Mouse (Mus musculus) liver, adult 2 months (tissue): ENCODE measurements around the gene Cpsf4. TPM values are rescaled to one million over a fixed set of nuclear protein-coding genes. Genes with fewer than 3 reads are reported as not detected.

Source experiments
- DNase-seq: peaks from one replicate; pipeline ENCODE4 v3.0.0-alpha.2; 2011; ENCODE audit warnings: low read depth, low spot score; ENCODE audit errors: extremely low read depth
- H3K27ac ChIP-seq: fragments of 200-500 bp; replicated peaks from 2 replicates; pipeline ENCODE4 v1.5.1; 2012; ENCODE audit warnings: low read depth, mild to moderate bottlenecking, control low read depth, inconsistent platforms, low read length; ENCODE audit not compliant: insufficient read depth
- H3K27me3 ChIP-seq: fragments of 200-500 bp; 2 replicates; pipeline ENCODE4 v1.6.1; 2012; ENCODE audit warnings: mild to moderate bottlenecking, moderate library complexity, low read length, inconsistent platforms; ENCODE audit not compliant: control insufficient read depth, insufficient read depth
- H3K36me3 ChIP-seq: fragments of 200-500 bp; 2 replicates; pipeline ENCODE4 v1.6.1; 2012; ENCODE audit warnings: low read length, inconsistent platforms; ENCODE audit not compliant: control insufficient read depth, insufficient read depth
- H3K4me1 ChIP-seq: fragments of 200-500 bp; 2 replicates; pipeline ENCODE4 v1.6.1; 2011; ENCODE audit warnings: low read length; ENCODE audit not compliant: control insufficient read depth, insufficient read depth
- H3K4me3 ChIP-seq: fragments of 200-500 bp; 2 replicates; pipeline ENCODE4 v1.5.1; 2011; ENCODE audit warnings: low read depth, mild to moderate bottlenecking, control low read depth, low read length, moderate library complexity; ENCODE audit not compliant: insufficient read depth
- H3K79me2 ChIP-seq: fragments of 200-500 bp; 2 replicates; pipeline ENCODE4 v1.6.1; 2012; ENCODE audit warnings: inconsistent platforms, mild to moderate bottlenecking, low read length, moderate library complexity; ENCODE audit not compliant: control insufficient read depth, insufficient read depth
- H3K9ac ChIP-seq: fragments of 200-500 bp; 2 replicates; pipeline ENCODE4 v1.6.1; 2012; ENCODE audit warnings: low read depth, mild to moderate bottlenecking, control low read depth, inconsistent platforms, low read length
- CTCF ChIP-seq: fragments of 200-500 bp; IDR thresholded peaks from 2 replicates; pipeline ENCODE4 v1.5.1; 2011; ENCODE audit warnings: low read depth, low read length, control low read depth
- POLR2A ChIP-seq: fragments of 200-500 bp; IDR thresholded peaks from 2 replicates; pipeline ENCODE4 v1.6.1; 2011; ENCODE audit warnings: low read length, control low read depth; ENCODE audit not compliant: insufficient read depth; ENCODE audit errors: extremely low read depth
- WGBS: fragments of 180-500 bp; shearing (Covaris S2); methylation state at CpG from one replicate; pipeline ENCODE4 v1.1.7; 2018; 5-methylcytosine and 5-hydroxymethylcytosine counted together
- polyA plus RNA-seq: library from polyadenylated mRNA; depleted of rRNA; stranded (reverse); fragments of >200 nt; gene quantifications from 2 replicates; pipeline ENCODE4 v1.2.3, GENCODE M21; 2012
- total RNA-seq: library from RNA; depleted of rRNA; stranded (reverse); fragments of >200 nt; gene quantifications from 2 replicates; pipeline ENCODE4 v1.2.3, GENCODE M21; 2014

Cpsf4 gene
- total and polyA plus RNA-seq, 2 experiments: 16.4 to 20.2 TPM

DNA sequence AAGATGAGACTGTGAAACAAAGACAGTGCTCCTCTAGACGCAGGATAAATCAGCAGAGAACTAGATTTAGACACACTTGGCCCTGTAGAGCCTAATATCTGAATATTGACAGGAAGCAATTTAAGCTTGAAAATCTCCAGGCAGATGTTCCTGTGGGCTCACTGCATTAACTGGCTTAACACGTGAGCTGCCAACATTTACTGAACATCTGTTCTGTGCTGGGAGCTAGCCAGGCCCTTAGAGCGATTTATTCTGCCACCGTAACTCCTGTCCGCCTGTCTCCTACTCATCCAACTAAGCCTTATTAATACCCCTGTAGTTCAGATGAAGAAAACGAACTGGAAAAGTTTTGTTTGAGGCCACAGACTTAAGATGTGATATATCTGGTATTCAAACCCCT lies 28.2 kb upstream of the Cpsf4 start:
- H3K79me2 ChIP-seq: peaks cover 15% of the 10 kb centered on the region; the same call in 1 of the 2 replicates
- H3K9ac ChIP-seq: peak overlapping the region; percentile 81; the same call in 1 of the 2 replicates
- peaks cover 6% of the 10 kb centered on the region for H3K4me1 ChIP-seq
- H3K36me3 ChIP-seq: peaks cover 34% of the 10 kb centered on the region
- TF ChIP-seq CTCF (no peak), POLR2A (no peak)
- H3K27ac ChIP-seq: no peak overlapping the region
- 5% methylated on average over 6 of the region's 6 CpGs for WGBS
- no peak for DNase-seq
- peak overlapping the region; percentile 89 for H3K4me3 ChIP-seq
- H3K27me3 ChIP-seq: no peaks in the 10 kb centered on the region

DNA sequence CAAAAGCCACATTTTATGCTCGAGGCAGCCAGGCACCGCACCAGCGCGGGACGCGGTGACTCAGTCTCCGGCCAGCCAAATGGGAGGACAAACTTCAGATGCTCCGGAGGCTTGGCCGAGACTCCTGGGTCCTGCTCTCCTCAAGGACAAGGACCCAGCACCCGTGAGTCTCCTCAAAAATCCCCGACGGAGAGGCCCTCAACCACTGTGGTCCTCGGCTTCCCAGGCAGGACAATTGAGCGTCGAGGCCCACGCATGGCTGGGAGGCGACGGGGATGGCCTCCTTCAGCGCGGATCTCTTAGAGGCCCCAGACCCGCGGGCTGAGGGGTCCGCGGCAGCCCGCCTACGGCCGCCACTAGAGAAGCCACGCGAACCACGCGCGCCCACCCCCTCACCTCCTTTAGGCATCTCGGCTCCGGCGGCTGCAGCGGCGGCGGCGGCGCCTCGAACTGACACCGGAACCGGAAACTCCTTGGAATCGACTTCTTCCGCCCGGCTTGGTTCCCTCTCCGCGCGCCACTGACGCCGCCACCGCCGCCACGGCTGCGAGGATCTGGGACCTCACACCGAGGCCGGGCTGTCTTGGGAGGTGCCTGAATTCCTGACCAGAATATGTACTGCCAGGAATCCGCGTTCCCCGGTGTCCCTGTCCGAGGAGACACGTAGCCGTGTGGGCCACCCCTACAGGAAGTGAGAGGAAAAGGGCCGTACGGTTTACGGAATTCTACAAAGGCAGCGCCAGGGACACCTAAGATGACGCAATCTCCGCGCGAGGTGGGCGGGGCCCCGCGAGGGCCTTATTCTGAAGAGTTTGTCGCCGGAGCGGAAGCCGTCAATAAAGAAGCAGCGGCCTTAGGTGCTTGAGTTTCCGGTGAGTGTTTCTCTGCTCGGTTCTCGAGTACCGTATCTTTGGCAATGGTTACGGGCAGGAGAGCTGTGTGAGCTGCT lies 27.2 kb upstream of the Cpsf4 start, which contains the start of the genes Pdap1 and Bud31:
Pdap1 (minus strand) TSS at position 668 of the 949 bp plus-strand sequence.
Bud31 (plus strand) TSS at position 792 of the 949 bp plus-strand sequence.
- TF ChIP-seq CTCF (no peak), POLR2A (peak; percentile 61; the same call in 1 of the 2 replicates)
- WGBS: 2% methylated on average over 84 of the region's 84 CpGs
- DNase-seq: peak; percentile 80
- no peaks in the 10 kb centered on the region for H3K27me3 ChIP-seq
- H3K36me3 ChIP-seq: peaks cover 29% of the 10 kb centered on the region
- H3K79me2 ChIP-seq: peaks cover 15% of the 10 kb centered on the region; the same call in 1 of the 2 replicates
- H3K27ac ChIP-seq: peak within 1 kb of the TSS; percentile 99
- peak within 1 kb of the TSS; percentile 92 for H3K9ac ChIP-seq
- H3K4me3 ChIP-seq: peak within 1 kb of the TSS; percentile 89
- H3K4me1 ChIP-seq: peaks cover 6% of the 10 kb centered on the region

DNA sequence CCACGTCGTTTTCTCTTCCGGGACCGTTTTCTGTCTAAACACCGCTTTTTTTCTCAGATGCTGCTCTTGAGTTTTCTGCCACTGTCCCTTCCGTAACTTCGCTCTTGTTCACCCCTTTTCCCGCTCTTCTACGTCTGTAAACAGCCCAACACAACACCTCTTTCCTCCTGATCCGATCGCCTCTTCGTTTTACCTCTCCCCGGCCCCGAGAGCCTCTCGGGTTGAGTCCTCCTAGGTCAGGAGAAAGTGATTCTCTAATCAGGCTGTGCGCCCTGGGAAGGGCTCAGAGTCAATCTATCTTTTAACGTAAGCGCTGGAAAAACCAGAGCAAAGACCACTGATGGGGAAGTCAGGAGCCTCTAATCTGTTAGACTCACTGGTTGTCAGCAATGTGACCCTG lies 26.4 kb upstream of the Cpsf4 start:
- Histone ChIP-seq H3K4me3 (peak overlapping the region; percentile 89), H3K27me3 (no peaks in the 10 kb centered on the region), H3K9ac (peak overlapping the region; percentile 84), H3K4me1 (peaks cover 6% of the 10 kb centered on the region), H3K36me3 (peaks cover 31% of the 10 kb centered on the region), H3K79me2 (peaks cover 15% of the 10 kb centered on the region; the same call in 1 of the 2 replicates), H3K27ac (peak overlapping the region; percentile 99)
- WGBS: under 1% methylated on average over 18 of the region's 18 CpGs
- no peak for TF ChIP-seq POLR2A
- no peak for TF ChIP-seq CTCF
- no peak for DNase-seq

DNA sequence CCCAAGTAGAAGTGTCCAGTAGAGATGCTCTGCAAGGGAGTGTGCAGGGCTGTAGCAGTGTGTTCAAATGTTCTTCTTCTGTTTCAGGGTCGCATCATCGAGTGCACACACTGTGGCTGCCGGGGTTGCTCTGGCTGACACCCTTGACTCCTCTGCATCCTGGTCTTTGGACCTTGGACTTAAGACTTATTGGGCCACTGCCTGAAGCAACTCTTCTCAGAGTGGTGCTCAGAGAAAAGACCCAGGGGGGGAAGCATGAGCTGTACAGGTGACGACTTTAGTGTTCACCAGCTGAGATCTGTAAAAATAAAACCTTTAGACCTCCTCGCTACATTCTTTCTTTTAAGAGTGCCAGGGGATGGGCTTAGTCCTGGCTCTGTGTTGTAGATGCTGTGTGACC lies 19.3 kb upstream of the Cpsf4 start:
- Histone ChIP-seq H3K27ac (no peak overlapping the region), H3K79me2 (no peaks in the 10 kb centered on the region)
- 44% methylated on average over 5 of the region's 5 CpGs for WGBS

DNA sequence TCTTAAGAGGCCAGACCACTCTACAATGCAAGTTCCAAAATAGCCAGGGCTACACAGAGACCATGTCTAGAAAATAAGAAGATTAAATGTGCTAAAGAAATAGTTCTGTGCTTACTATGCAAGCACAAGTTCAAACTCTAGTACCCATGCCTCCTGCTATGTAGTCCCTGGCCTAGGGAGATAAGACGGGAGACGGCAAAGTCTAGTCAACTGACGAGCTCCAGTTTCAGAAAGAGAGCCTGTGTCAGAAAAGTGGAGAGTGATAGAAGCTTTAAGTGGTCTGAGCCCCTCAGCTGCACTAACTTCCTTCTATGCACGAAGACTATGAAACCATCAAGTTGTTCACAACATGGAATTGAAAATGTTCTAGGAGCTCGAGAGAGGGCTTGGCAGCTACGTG lies 17.7 kb upstream of the Cpsf4 start:
- Histone ChIP-seq H3K79me2 (no peaks in the 10 kb centered on the region), H3K27ac (no peak overlapping the region), H3K4me1 (peaks cover 2% of the 10 kb centered on the region; the same call in 1 of the 2 replicates)

More for the DNA sequence above, 19.3 kb upstream of the Cpsf4 start:
- Histone ChIP-seq H3K36me3 (peaks cover 47% of the 10 kb centered on the region), H3K27me3 (no peaks in the 10 kb centered on the region), H3K4me3 (no peak overlapping the region), H3K4me1 (peaks cover 2% of the 10 kb centered on the region; the same call in 1 of the 2 replicates), H3K9ac (no peak overlapping the region)
- TF ChIP-seq CTCF (no peak), POLR2A (no peak)
- DNase-seq: peak; percentile 41

More for the DNA sequence above, 17.7 kb upstream of the Cpsf4 start:
- Histone ChIP-seq H3K36me3 (peaks cover 42% of the 10 kb centered on the region), H3K27me3 (no peaks in the 10 kb centered on the region), H3K9ac (no peak overlapping the region), H3K4me3 (no peak overlapping the region)
- WGBS: 94% methylated on average over 6 of the region's 6 CpGs
- TF ChIP-seq POLR2A (no peak), CTCF (no peak)
- no peak for DNase-seq
